Mouse (Mus musculus) olfactory bulb, adult 2 months (tissue): ENCODE results near the gene Lrtm1.

Experiments
- CTCF ChIP-seq: fragments of 200-500 bp; IDR thresholded peaks from 2 replicates; pipeline ENCODE4 v1.5.1; 2012; ENCODE audit warnings: low read depth, mild to moderate bottlenecking, low read length, moderate library complexity; ENCODE audit not compliant: insufficient read depth
- POLR2A ChIP-seq: fragments of 200-500 bp; IDR thresholded peaks from 2 replicates; pipeline ENCODE4 v1.6.1; 2012; ENCODE audit warnings: mild to moderate bottlenecking, low read depth, low read length, moderate library complexity; ENCODE audit not compliant: insufficient read depth

GRCm38 (mm10) chr14:29040606-29041364 lies 22.8 kb downstream of the Lrtm1 start:
- TF ChIP-seq POLR2A (no peak), CTCF (no peak)
